Mouse (Mus musculus) thymus, adult 2 months (tissue): Measurements from ENCODE around the gene Usp10.

Experiments used
- CTCF ChIP-seq: fragments of 200-500 bp; IDR thresholded peaks from 2 replicates; pipeline ENCODE4 v1.5.1; 2012; ENCODE audit warnings: mild to moderate bottlenecking, control low read depth, low read length, moderate library complexity, borderline replicate concordance; ENCODE audit not compliant: control insufficient read depth, poor library complexity, insufficient read depth; ENCODE audit errors: extremely low read depth
- POLR2A ChIP-seq: fragments of 200-500 bp; IDR thresholded peaks from 2 replicates; pipeline ENCODE4 v1.6.1; 2012; ENCODE audit warnings: mild to moderate bottlenecking, low read length, control low read depth, moderate library complexity; ENCODE audit not compliant: control insufficient read depth, poor library complexity, insufficient read depth; ENCODE audit errors: extremely low read depth

GRCm38 (mm10) chr8:119952747-119953146 lies 42.6 kb downstream of the Usp10 start:
- no peak for TF ChIP-seq CTCF
- no peak for TF ChIP-seq POLR2A
